Mouse (Mus musculus): ENCODE measurements around the gene Dus3l.

DNA sequence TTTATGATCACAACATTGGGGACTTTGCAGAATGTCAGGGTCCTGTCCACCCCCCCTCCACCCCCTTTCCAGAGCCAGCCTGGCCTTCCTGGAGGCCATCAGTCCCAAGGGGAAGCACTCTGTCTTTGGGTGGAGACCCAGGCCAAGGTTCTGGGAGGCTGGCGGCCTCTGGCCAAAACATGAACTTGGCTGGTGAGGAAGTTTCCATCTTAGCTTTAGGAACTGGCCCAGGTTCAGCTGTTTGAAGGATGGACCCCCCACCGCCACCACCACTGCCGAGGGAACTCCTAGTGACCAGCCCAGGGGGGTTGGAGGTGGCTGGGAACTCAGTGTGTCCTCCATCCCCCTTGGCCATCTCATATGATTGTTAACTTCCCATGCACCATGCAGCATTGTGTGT is 3.5 kb upstream of the Dus3l start:
- TF ChIP-seq POLR2A (IDR thresholded peaks at IDR 0.05; ENCODE audit: low read depth, low read length) (no peak), CTCF (IDR thresholded peaks at IDR 0.05; ENCODE audit: extremely low read depth, insufficient read length, insufficient replicate concordance, low read depth, low read length) (no peak)
